Mouse (Mus musculus): ENCODE results near the gene Krtap12-1. TPM values are rescaled to one million over a fixed set of nuclear protein-coding genes. Genes with fewer than 3 reads are reported as not detected.
"Not testable (repeated sequence)": the region's sequence is repeated elsewhere in the genome, so short reads cannot be mapped to it uniquely, and the experiment has no call there.

Gene Krtap12-1
- polyA plus RNA-seq, 1 experiment from 2014 or later: not detected

- not testable (repeated sequence) for H3K27me3 ChIP-seq (ENCODE audit: poor library complexity, severe bottlenecking); DNase-seq (ENCODE audit: extremely low spot score, low spot score); H3K4me3 ChIP-seq; H3K4me1 ChIP-seq; H3K36me3 ChIP-seq (replicated peaks); H3K27ac ChIP-seq
- H3K9me3 ChIP-seq: peaks cover 15% of the 10 kb centered on the region
Observed at GRCm38 (mm10) chr10:77711157-77711556, 9.2 kb upstream of the Krtap12-1 start, which contains the start of gene Gm10024. Gene Gm10024, plus strand, starts transcription at chr10:77711457.

GRCm38 (mm10) chr10:77713734-77714133 lies 6.7 kb upstream of the Krtap12-1 start:
- WGBS: 84% methylated on average over 4 of the region's 4 CpGs
- Histone ChIP-seq H3K9me3 (peaks cover 7% of the 10 kb centered on the region; the same call in 1 of the 2 replicates), H3K27ac (no peak overlapping the region), H3K4me3 (no peak overlapping the region), H3K4me1 (no peaks in the 10 kb centered on the region), H3K27me3 (ENCODE audit: poor library complexity, severe bottlenecking) (no peaks in the 10 kb centered on the region), H3K36me3 (replicated peaks) (no peaks in the 10 kb centered on the region)
- DNase-seq (ENCODE audit: extremely low spot score, low spot score): no peak

GRCm38 (mm10) chr10:77715507-77715906 lies 4.9 kb upstream of the Krtap12-1 start, which contains the start of gene Gm10142:
Gene Gm10142, plus strand, starts transcription at chr10:77715807.
- H3K36me3 ChIP-seq (replicated peaks): no peaks in the 10 kb centered on the region
- 90% methylated on average over 1 of the region's 1 CpGs for WGBS

GRCm38 (mm10) chr10:77724855-77725254 lies 4.5 kb downstream of the Krtap12-1 start:
- Histone ChIP-seq H3K36me3 (replicated peaks) (no peaks in the 10 kb centered on the region), H3K27ac (no peak overlapping the region), H3K27me3 (ENCODE audit: poor library complexity, severe bottlenecking) (no peaks in the 10 kb centered on the region), H3K4me1 (peaks cover 4% of the 10 kb centered on the region; the same call in 1 of the 2 replicates), H3K4me3 (no peak overlapping the region), H3K9me3 (peaks cover 7% of the 10 kb centered on the region; the same call in 1 of the 2 replicates)
- no peak for DNase-seq (ENCODE audit: extremely low spot score, low spot score)
- WGBS: 73% methylated on average over 8 of the region's 8 CpGs

More at GRCm38 (mm10) chr10:77715507-77715906, 4.9 kb upstream of the Krtap12-1 start, which contains the start of gene Gm10142:
- Histone ChIP-seq H3K27me3 (ENCODE audit: poor library complexity, severe bottlenecking) (no peaks in the 10 kb centered on the region), H3K9me3 (peaks cover 11% of the 10 kb centered on the region; the same call in 1 of the 2 replicates), H3K4me1 (no peaks in the 10 kb centered on the region), H3K4me3 (no peak within 1 kb of the TSS), H3K27ac (no peak within 1 kb of the TSS)
- DNase-seq (ENCODE audit: extremely low spot score, low spot score): no peak

GRCm38 (mm10) chr10:77726186-77726585 lies 5.8 kb downstream of the Krtap12-1 start, which contains the start of gene Gm10100:
Gene Gm10100, plus strand, starts transcription at chr10:77726486.
- Histone ChIP-seq H3K27ac (no peak within 1 kb of the TSS), H3K27me3 (ENCODE audit: poor library complexity, severe bottlenecking) (no peaks in the 10 kb centered on the region), H3K36me3 (replicated peaks) (no peaks in the 10 kb centered on the region), H3K9me3 (no peaks in the 10 kb centered on the region), H3K4me3 (no peak within 1 kb of the TSS), H3K4me1 (peaks cover 4% of the 10 kb centered on the region; the same call in 1 of the 2 replicates)
- 44% methylated on average over 3 of the region's 3 CpGs for WGBS
- DNase-seq (ENCODE audit: extremely low spot score, low spot score): no peak

- H3K27ac ChIP-seq: no peak overlapping the region
- WGBS: 60% methylated on average over 4 of the region's 4 CpGs
- H3K4me1 ChIP-seq: peaks cover 4% of the 10 kb centered on the region; the same call in 1 of the 2 replicates
- no peaks in the 10 kb centered on the region for H3K9me3 ChIP-seq
- no peak for DNase-seq (ENCODE audit: extremely low spot score, low spot score)
- no peaks in the 10 kb centered on the region for H3K36me3 ChIP-seq (replicated peaks)
- no peak overlapping the region for H3K4me3 ChIP-seq
- no peaks in the 10 kb centered on the region for H3K27me3 ChIP-seq (ENCODE audit: poor library complexity, severe bottlenecking)
Observed at GRCm38 (mm10) chr10:77728280-77728679, 7.9 kb downstream of the Krtap12-1 start.

- H3K27me3 ChIP-seq (ENCODE audit: poor library complexity, severe bottlenecking): no peaks in the 10 kb centered on the region
- 50% methylated on average over 4 of the region's 4 CpGs for WGBS
- H3K4me3 ChIP-seq: no peak overlapping the region
- H3K9me3 ChIP-seq: peaks cover 3% of the 10 kb centered on the region; the same call in 1 of the 2 replicates
- DNase-seq (ENCODE audit: extremely low spot score, low spot score): no peak
- no peak overlapping the region for H3K27ac ChIP-seq
- peaks cover 4% of the 10 kb centered on the region; the same call in 1 of the 2 replicates for H3K4me1 ChIP-seq
- no peaks in the 10 kb centered on the region for H3K36me3 ChIP-seq (replicated peaks)
Observed at GRCm38 (mm10) chr10:77729241-77729640, 8.8 kb downstream of the Krtap12-1 start.

- Histone ChIP-seq H3K36me3 (replicated peaks) (no peaks in the 10 kb centered on the region), H3K9me3 (peaks cover 12% of the 10 kb centered on the region), H3K4me1 (peaks cover 21% of the 10 kb centered on the region), H3K27me3 (ENCODE audit: poor library complexity, severe bottlenecking) (no peaks in the 10 kb centered on the region), H3K27ac (no peak overlapping the region), H3K4me3 (no peak overlapping the region)
- no peak for DNase-seq (ENCODE audit: extremely low spot score, low spot score)
- WGBS: 83% methylated on average over 1 of the region's 1 CpGs
Observed at GRCm38 (mm10) chr10:77735928-77736327, 15.5 kb downstream of the Krtap12-1 start.

- 89% methylated on average over 4 of the region's 4 CpGs for WGBS
- Histone ChIP-seq H3K27ac (no peak overlapping the region), H3K9me3 (peaks cover 12% of the 10 kb centered on the region), H3K36me3 (replicated peaks) (no peaks in the 10 kb centered on the region), H3K4me1 (peaks cover 37% of the 10 kb centered on the region), H3K4me3 (no peak overlapping the region), H3K27me3 (ENCODE audit: poor library complexity, severe bottlenecking) (no peaks in the 10 kb centered on the region)
- no peak for DNase-seq (ENCODE audit: extremely low spot score, low spot score)
Observed at GRCm38 (mm10) chr10:77738929-77739328, 18.5 kb downstream of the Krtap12-1 start.

- H3K4me3 ChIP-seq; H3K27me3 ChIP-seq (ENCODE audit: poor library complexity, severe bottlenecking); H3K9me3 ChIP-seq; DNase-seq (ENCODE audit: extremely low spot score, low spot score); H3K36me3 ChIP-seq (replicated peaks): not testable (repeated sequence)
- H3K27ac ChIP-seq: peak within 1 kb of the TSS; percentile 60; the same call in 1 of the 2 replicates
- WGBS: 52% methylated on average over 5 of the region's 5 CpGs
- peaks cover 32% of the 10 kb centered on the region for H3K4me1 ChIP-seq
Observed at GRCm38 (mm10) chr10:77741924-77742688, 21.7 kb downstream of the Krtap12-1 start, which contains the start of gene Gm18596. Gene Gm18596, minus strand, starts transcription at chr10:77742638.

GRCm38 (mm10) chr10:77750686-77751085 lies 30.3 kb downstream of the Krtap12-1 start:
- WGBS: 81% methylated on average over 1 of the region's 1 CpGs
- not testable (repeated sequence) for H3K4me1 ChIP-seq; H3K4me3 ChIP-seq; H3K9me3 ChIP-seq; DNase-seq (ENCODE audit: extremely low spot score, low spot score); H3K36me3 ChIP-seq (replicated peaks); H3K27me3 ChIP-seq (ENCODE audit: poor library complexity, severe bottlenecking)
- H3K27ac ChIP-seq: 0 out of 2 replicates have a peak overlapping the region, but pooled peaks have one; percentile 20

GRCm38 (mm10) chr10:77751254-77751653 lies 30.9 kb downstream of the Krtap12-1 start, which contains the start of gene Gm9736:
Gene Gm9736, minus strand, starts transcription at chr10:77751354.
- not testable (repeated sequence) for H3K4me3 ChIP-seq; H3K4me1 ChIP-seq; H3K27me3 ChIP-seq (ENCODE audit: poor library complexity, severe bottlenecking); DNase-seq (ENCODE audit: extremely low spot score, low spot score); H3K36me3 ChIP-seq (replicated peaks); H3K9me3 ChIP-seq
- 0 out of 2 replicates have a peak within 1 kb of the TSS, but pooled peaks have one; percentile 20 for H3K27ac ChIP-seq
- WGBS: 67% methylated on average over 1 of the region's 1 CpGs

- not testable (repeated sequence) for H3K4me1 ChIP-seq; H3K27ac ChIP-seq; DNase-seq (ENCODE audit: extremely low spot score, low spot score); H3K9me3 ChIP-seq; H3K27me3 ChIP-seq (ENCODE audit: poor library complexity, severe bottlenecking); H3K4me3 ChIP-seq; H3K36me3 ChIP-seq (replicated peaks)
- WGBS: 68% methylated on average over 3 of the region's 3 CpGs
Observed at GRCm38 (mm10) chr10:77752312-77752711, 31.9 kb downstream of the Krtap12-1 start.
